8 mouse cellular contexts compared by ENCODE assay signal in genomic region chr6:126497878-126498277, GRCm38 (mm10). TPM values are rescaled to one million over a fixed set of nuclear protein-coding genes. Genes with fewer than 3 reads are reported as not detected.
DNase-seq lines count a peak whose midpoint lies in the region; ATAC-seq lines count a peak whose summit lies in the region.

No protein-coding gene starts in this region.

- H3K27ac ChIP-seq in forebrain, embryonic 14.5 days (ENCODE audit: low read depth, low read length): no peak overlapping the region

- H3K9ac ChIP-seq in forebrain, embryonic 14.5 days (ENCODE audit: low read length): no peak overlapping the region

- H3K4me1 ChIP-seq in forebrain, embryonic 14.5 days (ENCODE audit: control insufficient read depth, insufficient read depth, low read length): no peaks in the 10 kb centered on the region

- no peaks in the 10 kb centered on the region for H3K9me3 ChIP-seq in forebrain, embryonic 14.5 days (replicated peaks; ENCODE audit: control insufficient read depth, low read length)

- no peaks in the 10 kb centered on the region for H3K27me3 ChIP-seq in forebrain, embryonic 14.5 days (replicated peaks; ENCODE audit: control insufficient read depth, insufficient read depth, low read length)

- WGBS in forebrain, embryonic 14.5 days: 60% methylated on average over 5 of the region's 5 CpGs

- peak; percentile 42 for DNase-seq in adrenal gland, adult 18-20 months (ENCODE audit: low spot score in 2 of 2)
- no peak for DNase-seq in adrenal gland, postnatal 4 days (ENCODE audit: low spot score in 2 of 2)
- DNase-seq in urinary bladder, postnatal 14 days (ENCODE audit: low spot score): peak; percentile 54
- no peak for DNase-seq in urinary bladder, postnatal 10 days (ENCODE audit: low spot score)
- DNase-seq in forebrain, embryonic 14.5 days (ENCODE audit: low spot score): peak; percentile 68
- DNase-seq in layer of hippocampus, adult 11-12 months (ENCODE audit: low spot score): peak; percentile 62
- peak; percentile 21 for DNase-seq in lung, postnatal 25 days (ENCODE audit: low spot score)
- peak; percentile 72 for DNase-seq in testis, postnatal 10 days (ENCODE audit: low spot score)

- H3K4me3 ChIP-seq in forebrain, embryonic 14.5 days (ENCODE audit: low read depth, low read length): no peak overlapping the region

- H3K4me2 ChIP-seq in forebrain, embryonic 14.5 days (ENCODE audit: low read length): no peak overlapping the region

- ATAC-seq in forebrain, embryonic 14.5 days: peak; percentile 67

- no peaks in the 10 kb centered on the region for H3K36me3 ChIP-seq in forebrain, embryonic 14.5 days (ENCODE audit: control insufficient read depth, insufficient read depth, low read length)

RNA-seq across cellular contexts. Expression of gene Kcna5, which starts 37.3 kb away (rescaled TPM):
- 1 to 10 TPM; 2.4 to 4.0 TPM for total RNA-seq in adrenal gland, adult 18-20 months (2021)
- total RNA-seq in adrenal gland, postnatal 4 days (2021): 1 to 10 TPM; 6.3 to 6.8 TPM
- 1.4 and 1.6 TPM in 2 replicates for polyA plus RNA-seq in forebrain, embryonic 14.5 days (2014; fragmentation: Nextera tagmentation; extraction: Ambion mirVana)

Comparison
In these comparisons a context has a peak if more than half of its experiments do, and no peak if none do; other contexts are left out.
1. DNase-seq: peak in adrenal gland, adult 18-20 months (2 of 2), urinary bladder, postnatal 14 days (single experiment), forebrain, embryonic 14.5 days (single experiment), layer of hippocampus, adult 11-12 months (single experiment), lung, postnatal 25 days (single experiment) and testis, postnatal 10 days (single experiment); none in adrenal gland, postnatal 4 days (0 of 2) and urinary bladder, postnatal 10 days (single experiment).